Mouse (Mus musculus): ENCODE results near the gene Enpp6.
A peak's percentile ranks its signal among the peaks of the same experiment; 100 is the strongest.

Gene Enpp6

GRCm38 (mm10) chr8:47058971-47059370, 72.3 kb downstream of the Enpp6 start:
- no peak for DNase-seq (ENCODE audit: extremely low read depth, low read depth, low spot score)

GRCm38 (mm10) chr8:47061105-47061720, 74.5 kb downstream of the Enpp6 start:
- no peak for DNase-seq (ENCODE audit: extremely low read depth, low read depth, low spot score)

GRCm38 (mm10) chr8:47067121-47067520, 80.4 kb downstream of the Enpp6 start:
- DNase-seq (ENCODE audit: extremely low read depth, low read depth, low spot score), result no peak

GRCm38 (mm10) chr8:47069634-47070033, 82.9 kb downstream of the Enpp6 start:
- no peak for DNase-seq (ENCODE audit: extremely low read depth, low read depth, low spot score)

- no peak for DNase-seq (ENCODE audit: extremely low read depth, low read depth, low spot score)
These were observed 85.3 kb downstream of the Enpp6 start for GRCm38 (mm10) chr8:47072001-47072400.

- DNase-seq (ENCODE audit: extremely low read depth, low read depth, low spot score), result no peak
These were observed 89.4 kb downstream of the Enpp6 start for GRCm38 (mm10) chr8:47075941-47076555.

GRCm38 (mm10) chr8:47080037-47080436, 93.3 kb downstream of the Enpp6 start:
- no peak for DNase-seq (ENCODE audit: extremely low read depth, low read depth, low spot score)

- peak; percentile 14 for DNase-seq (ENCODE audit: extremely low read depth, low read depth, low spot score)
These were observed 95.7 kb downstream of the Enpp6 start for GRCm38 (mm10) chr8:47082201-47083027.

- DNase-seq (ENCODE audit: extremely low read depth, low read depth, low spot score), result no peak
These were observed 103.3 kb downstream of the Enpp6 start for GRCm38 (mm10) chr8:47090021-47090420.

GRCm38 (mm10) chr8:47105617-47106016, 118.9 kb downstream of the Enpp6 start:
- no peak for DNase-seq (ENCODE audit: extremely low read depth, low read depth, low spot score)

GRCm38 (mm10) chr8:47114133-47114796, 127.6 kb downstream of the Enpp6 start:
- DNase-seq (ENCODE audit: extremely low read depth, low read depth, low spot score), result no peak

- no peak for DNase-seq (ENCODE audit: extremely low read depth, low read depth, low spot score)
These were observed 130.6 kb downstream of the Enpp6 start for GRCm38 (mm10) chr8:47117336-47117735.

- no peak for DNase-seq (ENCODE audit: extremely low read depth, low read depth, low spot score)
These were observed 133.2 kb downstream of the Enpp6 start for GRCm38 (mm10) chr8:47119895-47120294.

GRCm38 (mm10) chr8:47128859-47129258, 142.2 kb downstream of the Enpp6 start:
- no peak for DNase-seq (ENCODE audit: extremely low read depth, low read depth, low spot score)

- DNase-seq (ENCODE audit: extremely low read depth, low read depth, low spot score), result no peak
These were observed 146.7 kb downstream of the Enpp6 start for GRCm38 (mm10) chr8:47133381-47133780.

GRCm38 (mm10) chr8:47134736-47135135, 148.0 kb downstream of the Enpp6 start:
- DNase-seq (ENCODE audit: extremely low read depth, low read depth, low spot score), result no peak

- DNase-seq (ENCODE audit: extremely low read depth, low read depth, low spot score), result no peak
These were observed 148.9 kb downstream of the Enpp6 start for GRCm38 (mm10) chr8:47135586-47135985.

GRCm38 (mm10) chr8:47136047-47136446, 149.4 kb downstream of the Enpp6 start:
- no peak for DNase-seq (ENCODE audit: extremely low read depth, low read depth, low spot score)

- no peak for DNase-seq (ENCODE audit: extremely low read depth, low read depth, low spot score)
These were observed 158.6 kb downstream of the Enpp6 start for GRCm38 (mm10) chr8:47145258-47145657.
